Mouse (Mus musculus): ENCODE measurements around the gene Mup5. TPM values are rescaled to one million over a fixed set of nuclear protein-coding genes. Genes with fewer than 3 reads are reported as not detected.
"Not testable (repeated sequence)": the region's sequence is repeated elsewhere in the genome, so short reads cannot be mapped to it uniquely, and the experiment has no call there.

Gene Mup5
- total RNA-seq (2015; ENCODE audit: low replicate concordance) (not detected in 2 replicates), total RNA-seq (2017; ENCODE audit: low replicate concordance) (not detected in 2 replicates)

DNA sequence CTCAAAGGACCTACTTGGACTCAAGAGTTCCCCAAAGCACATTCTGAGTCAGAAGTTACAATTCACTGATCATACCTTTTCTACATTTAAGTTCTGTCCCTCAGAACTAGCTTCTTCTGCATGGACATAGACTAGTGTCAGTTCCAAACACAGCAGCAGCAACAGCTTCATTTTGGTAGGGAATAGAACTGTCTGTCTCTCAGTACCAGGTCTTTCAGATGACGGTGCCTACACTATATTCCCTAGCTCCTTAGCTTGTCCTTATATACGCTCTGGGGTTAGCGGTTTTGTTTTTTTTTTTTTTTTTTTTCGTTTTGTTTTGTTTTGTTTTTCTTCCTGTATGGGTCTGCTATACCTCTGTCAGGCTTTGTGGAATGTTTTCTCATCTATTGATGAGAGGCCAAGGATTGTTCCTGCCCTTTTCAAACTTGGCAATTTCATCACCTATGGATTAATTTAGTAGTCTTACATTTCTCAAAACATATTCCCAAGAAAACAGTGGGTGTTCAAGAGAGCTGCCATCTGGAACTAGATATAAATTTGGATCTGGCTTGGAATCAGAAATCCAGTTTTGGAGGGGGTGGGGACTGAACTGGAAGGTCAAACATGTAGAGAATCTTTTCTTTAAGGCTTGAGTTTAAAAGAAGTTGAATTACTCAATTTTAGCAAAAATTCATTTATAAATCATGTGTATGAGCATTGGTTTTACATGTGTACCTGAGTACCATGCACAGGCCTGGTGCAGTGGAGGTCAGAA is at the start of gene Mup5:
Gene Mup5 (minus strand): TSS at position 282 of the 757 bp plus-strand sequence.
- ATAC-seq (replicated peaks; ENCODE audit: low FRiP score, poor library complexity, severe bottlenecking): no peak

- no peak for ATAC-seq (replicated peaks; ENCODE audit: low FRiP score, poor library complexity, severe bottlenecking)
These were observed 23.1 kb upstream of the Mup5 start for GRCm38 (mm10) chr4:61858160-61858559.

GRCm38 (mm10) chr4:61855831-61856698 is 21.0 kb upstream of the Mup5 start:
- ATAC-seq (replicated peaks; ENCODE audit: low FRiP score, poor library complexity, severe bottlenecking): no peak

GRCm38 (mm10) chr4:61855344-61855743 is 20.3 kb upstream of the Mup5 start:
- ATAC-seq (replicated peaks; ENCODE audit: low FRiP score, poor library complexity, severe bottlenecking): no peak

DNA sequence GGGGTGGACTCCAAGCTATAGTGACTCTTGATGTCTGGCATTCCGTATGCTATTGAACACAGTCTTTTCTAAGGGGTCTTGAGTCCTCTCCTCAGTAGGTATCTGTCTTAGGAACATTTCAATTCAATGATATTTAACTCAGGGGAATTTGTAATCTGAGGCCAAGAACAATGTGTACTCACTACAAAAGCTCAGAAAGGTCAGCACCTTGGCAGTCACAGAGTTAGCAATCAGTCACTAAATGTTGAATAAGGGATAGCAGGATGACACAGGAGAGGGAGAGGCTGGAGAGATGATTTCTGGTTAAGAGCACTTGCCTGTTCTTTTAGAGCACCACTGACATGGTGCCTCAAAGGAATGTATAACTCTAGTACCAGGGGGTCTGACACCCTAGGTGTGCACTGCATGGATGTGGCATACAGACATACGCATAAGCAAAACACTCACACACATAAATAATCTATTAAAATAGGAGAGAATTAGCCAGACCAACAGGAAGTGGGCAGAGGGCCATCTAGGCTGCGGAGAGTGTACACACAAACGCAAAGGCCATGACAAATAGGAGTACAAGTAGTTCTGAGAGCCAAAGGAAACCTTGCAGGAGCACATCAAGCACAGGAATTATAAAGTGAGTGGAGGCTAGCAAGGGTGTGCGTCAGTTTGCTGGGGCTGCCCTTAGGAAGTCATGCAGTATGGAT is 9.9 kb upstream of the Mup5 start:
- ATAC-seq (replicated peaks; ENCODE audit: low FRiP score, poor library complexity, severe bottlenecking): no peak

- no peak for ATAC-seq (replicated peaks; ENCODE audit: low FRiP score, poor library complexity, severe bottlenecking)
These were observed 5.8 kb downstream of the Mup5 start for GRCm38 (mm10) chr4:61829211-61829610.

- ATAC-seq (replicated peaks; ENCODE audit: low FRiP score, poor library complexity, severe bottlenecking): no peak
These were observed 11.8 kb downstream of the Mup5 start for GRCm38 (mm10) chr4:61823185-61823584.

DNA sequence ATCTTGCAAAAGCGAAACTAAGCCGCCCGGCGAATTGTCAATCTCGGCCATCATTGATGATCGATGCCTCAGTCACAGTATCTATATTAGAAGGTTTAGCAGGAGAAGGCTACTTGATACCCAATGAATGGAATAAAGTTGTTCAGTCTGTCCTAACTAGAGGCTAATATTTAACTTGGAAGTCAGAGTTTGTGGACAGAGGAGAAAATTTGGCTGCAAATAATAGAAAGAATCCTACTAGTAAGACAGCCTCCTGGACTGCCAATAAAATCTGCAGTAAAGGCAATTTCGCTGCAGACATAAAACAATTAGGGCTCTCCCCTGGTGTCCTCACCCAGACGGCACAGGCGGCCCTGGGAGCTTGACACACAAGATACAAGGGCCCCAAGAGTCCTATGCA is 12.5 kb downstream of the Mup5 start:
- not testable (repeated sequence) for ATAC-seq (replicated peaks; ENCODE audit: low FRiP score, poor library complexity, severe bottlenecking)

GRCm38 (mm10) chr4:61815602-61816001 is 19.4 kb downstream of the Mup5 start:
- ATAC-seq (replicated peaks; ENCODE audit: low FRiP score, poor library complexity, severe bottlenecking): no peak

GRCm38 (mm10) chr4:61813435-61813834 is 21.6 kb downstream of the Mup5 start:
- no peak for ATAC-seq (replicated peaks; ENCODE audit: low FRiP score, poor library complexity, severe bottlenecking)

- ATAC-seq (replicated peaks; ENCODE audit: low FRiP score, poor library complexity, severe bottlenecking): not testable (repeated sequence)
These were observed 23.8 kb downstream of the Mup5 start for GRCm38 (mm10) chr4:61811193-61811592.

DNA sequence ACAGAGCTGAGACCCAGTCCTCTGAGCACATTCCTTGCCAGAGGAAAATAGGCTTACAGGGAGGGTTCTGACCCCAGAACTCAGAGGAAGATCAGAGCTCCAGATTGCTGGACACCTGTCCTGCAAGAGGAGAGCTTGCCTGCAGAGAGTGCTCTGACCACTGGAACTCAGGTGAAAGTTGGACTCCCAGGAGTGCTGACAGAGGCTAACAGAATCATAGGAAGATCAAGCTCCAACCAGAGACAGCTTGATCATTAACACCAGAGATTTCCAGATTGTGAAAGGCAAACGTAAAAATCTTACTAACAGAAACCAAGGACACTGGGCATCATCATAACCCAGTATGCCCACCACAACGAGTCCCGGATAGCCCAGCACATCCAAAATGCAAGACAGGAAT is 26.1 kb downstream of the Mup5 start:
- not testable (repeated sequence) for ATAC-seq (replicated peaks; ENCODE audit: low FRiP score, poor library complexity, severe bottlenecking)

GRCm38 (mm10) chr4:61789699-61790098 is 45.3 kb downstream of the Mup5 start:
- not testable (repeated sequence) for ATAC-seq (replicated peaks; ENCODE audit: low FRiP score, poor library complexity, severe bottlenecking)

DNA sequence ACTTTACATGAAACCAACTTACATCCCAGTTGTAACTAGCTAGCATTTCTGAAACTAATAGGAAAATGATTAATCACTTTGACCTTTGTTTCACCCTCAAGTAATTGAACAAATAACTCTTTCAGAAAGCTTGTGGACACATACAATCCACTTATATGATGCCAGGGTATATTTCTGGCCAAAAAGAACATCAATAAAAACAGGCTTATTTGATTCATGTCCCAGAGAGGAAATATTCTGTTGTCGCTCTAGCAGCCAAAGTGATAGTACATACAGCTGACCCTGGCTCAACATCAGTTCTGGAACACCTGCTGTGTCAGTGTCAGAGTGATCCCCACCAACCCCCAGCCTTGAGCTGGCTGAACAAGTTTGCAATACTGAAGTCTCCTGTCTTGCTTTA is 50.8 kb downstream of the Mup5 start:
- not testable (repeated sequence) for ATAC-seq (replicated peaks; ENCODE audit: low FRiP score, poor library complexity, severe bottlenecking)

DNA sequence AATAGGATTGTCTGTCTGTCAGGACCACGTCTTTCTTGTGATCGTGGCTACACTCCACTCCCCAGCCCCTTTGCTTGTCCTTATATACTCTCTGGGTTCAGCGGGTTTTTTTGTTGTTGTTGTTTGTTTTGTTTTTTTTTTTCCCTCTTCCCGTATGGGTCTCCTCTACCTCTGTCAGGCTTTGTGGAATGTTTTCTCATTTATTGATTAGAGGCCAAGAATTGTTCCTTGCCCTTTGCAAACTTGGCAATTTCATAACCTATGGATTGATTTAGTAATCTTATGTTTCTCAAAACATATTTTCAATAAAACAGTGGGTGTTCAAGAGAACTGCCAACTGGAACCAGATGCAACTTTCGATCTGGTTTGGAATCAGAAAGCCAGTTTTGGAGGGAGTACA is 52.9 kb downstream of the Mup5 start, which contains the start of gene Mup19:
Gene Mup19 (minus strand): TSS at position 101 of the 400 bp plus-strand sequence.
- ATAC-seq (replicated peaks; ENCODE audit: low FRiP score, poor library complexity, severe bottlenecking): not testable (repeated sequence)

Other genes starting within 250 kb of the Mup5 start
- gene Mup17, start 239.4 kb downstream of the Mup5 start, total RNA-seq (2015; ENCODE audit: low replicate concordance): not detected in 2 replicates
- not detected in 2 replicates for gene Mup17, start 239.4 kb downstream of the Mup5 start, total RNA-seq (2017; ENCODE audit: low replicate concordance)
- not detected in 2 replicates for gene Mup18, start 161.1 kb downstream of the Mup5 start, total RNA-seq (2015; ENCODE audit: low replicate concordance)
- gene Mup18, start 161.1 kb downstream of the Mup5 start, total RNA-seq (2017; ENCODE audit: low replicate concordance): not detected in 2 replicates
- not detected in 2 replicates for gene Mup19, start 53.0 kb downstream of the Mup5 start, total RNA-seq (2015; ENCODE audit: low replicate concordance)
- gene Mup19, start 53.0 kb downstream of the Mup5 start, total RNA-seq (2017; ENCODE audit: low replicate concordance): not detected in 2 replicates
- gene Mup20, start 218.9 kb upstream of the Mup5 start, total RNA-seq (2015; ENCODE audit: low replicate concordance): not detected in 2 replicates
- not detected in 2 replicates for gene Mup20, start 218.9 kb upstream of the Mup5 start, total RNA-seq (2017; ENCODE audit: low replicate concordance)

All from erythroid progenitor cell, adult 5-6 weeks (primary cell).